ENCODE assay signal across 15 mouse cellular contexts in genomic region chr5:3219230-3219629, GRCm38 (mm10).
"Had no signal": no experiment of that assay in that cellular context is flagged by ENCODE, and none has a peak within 500 bp of the region (broad histone marks: within the 10 kb centered on the region; RNA-seq: fewer than 3 reads in every experiment).

No protein-coding gene starts in this region.

- H3K4me2 ChIP-seq: lung, embryonic 15.5 days; midbrain, embryonic 11.5 days; midbrain, embryonic 13.5 days; midbrain, embryonic 15.5 days; neural tube, embryonic 12.5 days; stomach, embryonic 15.5 days had no signal

- H3K9me3 ChIP-seq: lung, embryonic 15.5 days; megakaryocyte, embryonic 14.5 days; midbrain, embryonic 13.5 days; midbrain, embryonic 15.5 days; neural tube, embryonic 12.5 days; stomach, embryonic 15.5 days had no signal

- H3K9ac ChIP-seq: liver, postnatal 0 days; lung, embryonic 15.5 days; midbrain, embryonic 13.5 days; midbrain, embryonic 15.5 days; neural tube, embryonic 12.5 days; stomach, embryonic 15.5 days had no signal

- H3K4me3 ChIP-seq: lung, embryonic 15.5 days; megakaryocyte, embryonic 14.5 days; midbrain, embryonic 13.5 days; midbrain, embryonic 15.5 days; neural tube, embryonic 12.5 days; stomach, embryonic 15.5 days had no signal

- H3K36me3 ChIP-seq: lung, embryonic 15.5 days; midbrain, embryonic 13.5 days; midbrain, embryonic 15.5 days; neural tube, embryonic 12.5 days; stomach, embryonic 15.5 days had no signal

- H3K4me1 ChIP-seq: lung, embryonic 15.5 days; midbrain, embryonic 13.5 days; midbrain, embryonic 15.5 days; neural tube, embryonic 12.5 days; stomach, embryonic 15.5 days had no signal

- DNase-seq: liver, postnatal 0 days; lung, adult 2 months; lung, postnatal 10 days; right cerebral cortex, postnatal 14 days; thymus, postnatal 14 days; thymus, postnatal 36 days had no signal

- ATAC-seq: liver, postnatal 0 days; midbrain, embryonic 13.5 days; midbrain, embryonic 15.5 days had no signal

- H3K27me3 ChIP-seq: lung, embryonic 15.5 days; megakaryocyte, embryonic 14.5 days; midbrain, embryonic 13.5 days; midbrain, embryonic 15.5 days; neural tube, embryonic 12.5 days; stomach, embryonic 15.5 days had no signal

- H3K27ac ChIP-seq: lung, embryonic 15.5 days; macrophage; midbrain, embryonic 13.5 days; midbrain, embryonic 15.5 days; neural tube, embryonic 12.5 days; stomach, embryonic 15.5 days; stomach, postnatal 0 days had no signal
